Mouse (Mus musculus) left cerebral cortex, adult 11 months (tissue): ENCODE data around the gene Kif16b.

Experiments
- DNase-seq: peaks from one replicate; pipeline ENCODE4 v3.0.0; 2022; ENCODE audit warnings: low spot score

Kif16b gene

DNA sequence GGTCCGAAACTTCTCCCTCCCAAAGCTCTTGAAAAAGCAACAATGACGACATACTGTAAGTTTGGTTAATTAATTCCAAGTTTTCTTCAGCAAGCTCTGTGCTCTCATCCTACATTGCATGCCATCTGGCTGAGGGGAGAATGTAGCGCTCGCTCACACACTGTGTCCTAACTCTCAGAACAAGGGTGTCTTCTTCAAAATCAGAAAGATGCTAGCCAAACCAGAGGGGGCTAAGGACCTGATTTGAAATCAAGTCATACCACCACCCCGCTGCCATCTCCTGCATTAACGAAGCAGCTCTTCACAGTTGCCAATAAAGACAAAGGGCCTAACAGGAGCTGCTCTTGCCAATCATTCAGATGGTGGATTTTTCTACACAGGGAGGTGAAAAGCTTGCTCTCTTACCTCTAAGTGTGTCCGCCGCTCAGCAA lies 253.3 kb downstream of the Kif16b start:
- peak; percentile 68 for DNase-seq

DNA sequence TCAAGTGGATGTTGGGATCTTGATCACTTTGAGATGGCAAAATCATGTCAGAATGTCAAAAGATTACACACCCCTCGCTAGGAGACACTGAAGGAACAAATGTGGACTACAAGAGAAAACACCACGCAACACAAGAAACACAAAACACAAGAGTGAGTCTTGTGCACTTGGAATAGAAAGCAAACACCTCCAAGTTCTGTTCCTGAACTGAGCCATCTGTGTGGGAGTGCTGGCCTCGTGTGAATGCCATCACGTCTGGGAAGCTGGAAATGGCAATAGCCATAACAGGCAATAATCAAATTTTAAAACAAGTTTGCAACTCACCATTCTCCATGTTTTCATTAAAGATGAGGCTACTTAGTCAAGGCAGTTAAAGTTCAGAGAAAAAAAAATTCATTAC lies 254.5 kb downstream of the Kif16b start:
- DNase-seq: no peak

DNA sequence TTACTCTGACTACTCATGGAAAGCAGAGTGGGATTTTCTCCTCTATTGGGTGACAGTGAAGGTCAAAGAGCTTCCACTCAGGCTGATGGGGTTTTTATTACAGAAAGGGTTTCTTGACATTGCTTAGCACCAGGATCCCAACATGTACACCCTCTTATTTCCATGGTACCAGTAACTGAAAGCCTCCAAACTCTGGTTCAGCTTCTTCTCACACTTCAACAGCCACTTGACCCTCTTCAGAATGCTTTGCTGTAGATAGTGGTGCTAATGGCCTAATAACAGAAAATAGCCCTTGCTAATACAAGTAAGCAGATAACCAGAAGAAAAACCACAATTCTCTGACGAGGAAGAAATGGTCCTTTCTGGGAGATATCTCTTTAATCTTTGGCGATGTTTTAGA lies 259.6 kb downstream of the Kif16b start:
- DNase-seq: no peak

DNA sequence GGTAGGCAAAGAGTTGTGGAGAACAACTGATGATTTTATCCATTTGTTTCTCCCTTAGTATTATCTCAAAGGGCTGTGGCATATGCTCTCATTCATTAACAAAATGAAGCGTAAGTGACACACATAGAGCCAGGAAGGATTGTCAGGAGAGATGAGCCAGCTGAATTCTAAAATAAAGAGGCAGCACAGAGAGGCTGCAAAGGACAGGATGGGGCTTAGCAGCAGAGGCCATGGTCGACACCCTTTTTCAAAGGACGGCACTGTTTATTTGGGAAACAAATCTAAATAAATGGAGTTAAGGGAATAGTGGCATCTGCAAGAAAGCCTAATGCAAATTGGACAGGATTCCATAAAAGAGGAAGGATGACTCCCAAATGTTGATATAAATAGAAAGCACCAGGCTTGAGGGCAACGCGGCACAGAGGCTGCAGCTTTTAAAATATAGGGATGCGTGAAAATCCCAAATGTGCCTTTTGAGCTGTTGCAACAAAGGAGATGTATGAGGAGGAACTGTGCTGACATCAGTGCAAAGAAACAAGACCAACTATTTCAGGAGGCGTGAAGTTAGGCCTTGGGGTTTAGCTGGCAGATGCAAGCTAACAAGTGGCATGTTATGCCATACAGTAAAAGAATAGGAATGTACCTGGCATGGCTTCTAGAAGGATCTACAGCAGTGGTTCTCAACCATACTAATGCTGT lies 265.6 kb downstream of the Kif16b start:
- no peak for DNase-seq

DNA sequence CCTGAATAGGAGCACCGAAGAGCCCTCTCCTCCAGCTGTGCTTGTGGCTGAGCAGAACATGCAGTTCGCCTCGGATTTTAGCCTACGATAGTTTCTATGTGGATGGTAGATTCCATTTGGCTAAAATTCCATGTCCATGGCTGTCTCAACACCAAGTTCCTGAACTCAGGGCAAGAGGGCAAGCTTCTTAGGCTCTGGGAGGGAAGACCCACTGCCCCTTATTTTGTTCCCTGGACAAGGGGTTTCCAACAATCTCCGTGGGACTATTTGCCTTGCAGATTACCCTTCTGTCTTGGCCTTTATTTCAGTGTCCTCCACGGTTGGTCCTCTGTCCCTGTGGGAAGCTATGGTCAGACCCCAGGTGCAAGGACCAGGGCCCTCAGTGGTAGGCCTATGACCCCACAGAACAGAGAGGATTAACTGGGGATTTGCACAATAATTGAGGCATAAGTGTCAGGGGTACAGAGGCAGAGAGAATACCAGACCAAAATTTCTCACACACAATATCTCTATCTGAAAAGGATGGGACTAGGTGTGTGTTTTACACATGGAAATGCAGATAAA lies 267.3 kb downstream of the Kif16b start:
- no peak for DNase-seq

DNA sequence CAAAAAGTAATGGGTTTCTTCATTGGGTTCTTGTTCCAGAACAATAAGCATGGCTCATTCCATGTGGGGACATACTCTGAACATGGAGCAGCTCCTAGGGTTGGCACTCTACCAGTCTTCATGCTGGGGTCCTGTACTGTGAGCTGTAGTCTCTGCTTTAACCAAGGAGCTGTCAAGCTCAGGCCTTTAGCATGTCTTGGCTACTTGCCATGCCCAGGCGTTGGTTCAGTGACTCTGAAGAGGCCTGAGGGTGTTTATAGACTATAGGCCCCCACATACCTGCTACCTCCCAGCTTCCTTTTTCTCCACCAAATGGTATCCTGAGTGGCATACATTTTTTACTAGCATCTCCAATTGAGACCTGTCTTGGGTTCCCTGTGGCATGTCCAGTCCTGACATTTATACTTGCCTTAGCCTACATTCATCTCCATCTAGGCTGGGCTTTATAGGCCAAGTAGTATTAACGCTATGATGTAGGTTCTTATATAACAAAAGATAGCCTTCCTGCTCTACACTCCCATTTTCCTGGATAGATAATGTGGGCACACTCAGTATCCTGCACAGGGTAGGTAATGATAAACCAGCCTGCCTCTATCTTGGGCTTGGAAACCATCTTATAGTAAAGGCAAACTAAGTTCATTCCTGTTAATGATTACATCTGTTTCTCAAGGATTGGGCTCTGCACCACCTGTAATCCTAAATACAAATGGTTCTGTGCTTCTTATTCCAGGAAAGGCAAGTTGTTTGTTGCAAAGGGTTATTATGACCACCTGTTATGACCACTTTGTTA lies 271.6 kb downstream of the Kif16b start:
- DNase-seq: no peak

DNA sequence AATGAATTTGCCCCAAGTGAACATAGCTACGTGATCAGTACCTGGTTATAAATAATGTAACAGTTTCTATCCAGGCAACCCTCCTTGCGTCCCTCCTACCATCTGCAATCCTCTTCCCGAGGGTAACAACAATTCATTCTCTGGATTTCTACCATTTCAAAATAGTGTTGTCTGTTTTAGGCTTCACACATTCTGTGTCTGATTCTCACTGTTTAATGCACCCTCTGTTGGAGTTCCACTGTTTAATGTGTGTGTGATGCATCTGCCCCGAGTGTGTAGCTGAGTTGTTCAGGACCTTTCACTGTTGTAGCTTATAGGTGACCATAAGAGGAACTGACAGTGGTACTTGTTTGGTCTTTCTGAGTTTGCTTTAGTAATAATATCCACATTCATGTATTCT lies 275.6 kb downstream of the Kif16b start:
- DNase-seq: no peak

DNA sequence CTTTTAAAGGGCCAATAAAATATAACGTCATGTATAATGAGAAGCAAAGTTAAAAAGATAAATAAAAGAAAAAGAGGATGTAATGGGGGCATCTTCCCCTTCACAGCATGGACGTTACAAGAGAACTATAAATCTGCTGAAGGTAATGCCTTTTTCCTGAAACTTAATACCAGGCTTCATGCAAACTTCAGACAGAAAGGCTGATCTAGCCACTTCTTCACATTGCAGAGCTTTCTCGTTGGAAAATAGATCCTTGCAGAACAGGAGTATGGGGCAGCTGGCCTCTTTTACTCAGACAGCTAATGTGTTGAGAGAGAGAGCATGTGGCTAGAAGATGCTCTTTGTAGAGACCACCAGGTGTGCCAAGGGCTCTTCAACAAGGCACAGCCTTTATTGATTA lies 276.2 kb downstream of the Kif16b start:
- DNase-seq: no peak

DNA sequence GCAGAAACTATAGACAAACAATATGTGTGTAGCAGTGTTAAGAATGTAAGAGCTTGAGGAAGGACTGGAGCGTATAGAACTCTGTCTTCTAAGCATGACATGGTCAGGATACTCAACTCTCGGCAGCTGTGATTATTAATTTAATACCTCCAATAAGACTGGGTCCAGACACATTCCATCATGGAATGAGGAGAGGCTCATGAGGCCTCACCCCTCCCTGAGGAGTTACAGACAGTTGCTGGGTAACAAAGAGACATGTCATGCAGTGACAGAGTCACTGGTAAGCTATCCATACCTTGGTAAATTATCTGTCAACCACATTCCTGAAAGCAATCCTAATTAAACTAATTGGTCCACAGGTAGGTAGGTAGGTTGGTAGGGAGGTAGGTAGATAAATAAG lies 277.1 kb downstream of the Kif16b start:
- DNase-seq: no peak

DNA sequence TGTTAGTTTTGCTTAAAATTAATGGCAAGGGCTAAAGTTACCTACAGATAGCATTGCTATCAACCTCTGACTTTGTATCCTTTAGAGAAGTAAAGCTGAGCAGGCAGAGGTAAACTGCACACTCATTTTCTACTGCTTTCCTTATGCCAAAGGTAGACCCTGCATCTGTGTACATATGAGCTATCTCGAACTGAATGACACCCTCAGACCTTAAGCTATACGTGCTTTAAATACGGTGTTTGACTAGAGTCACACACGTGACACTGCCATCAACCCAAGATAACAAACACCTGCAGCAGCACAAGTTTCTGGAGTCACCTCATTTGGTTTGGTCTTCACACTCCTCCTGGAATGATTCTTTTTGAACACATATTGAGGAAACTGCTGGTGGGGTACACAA lies 280.2 kb downstream of the Kif16b start:
- no peak for DNase-seq

DNA sequence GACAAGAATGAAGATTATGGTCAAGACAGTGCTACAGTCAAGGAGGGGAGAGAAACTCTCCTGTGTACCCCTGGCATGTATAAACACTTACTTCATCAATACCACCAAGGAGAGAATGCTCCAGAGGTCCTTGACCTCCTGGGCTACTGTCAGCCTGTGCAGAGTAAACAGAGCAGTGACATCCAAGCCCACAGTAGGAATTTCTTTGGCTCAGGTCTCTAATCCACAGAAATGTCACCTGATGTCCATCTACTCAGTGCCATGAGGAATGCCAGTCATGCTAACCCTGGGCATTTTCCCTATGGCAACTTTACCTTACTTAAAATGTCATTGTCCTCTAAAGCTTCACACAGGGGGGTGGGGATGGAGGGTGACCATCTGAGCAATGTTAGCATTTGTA lies 281.4 kb downstream of the Kif16b start:
- DNase-seq: no peak

DNA sequence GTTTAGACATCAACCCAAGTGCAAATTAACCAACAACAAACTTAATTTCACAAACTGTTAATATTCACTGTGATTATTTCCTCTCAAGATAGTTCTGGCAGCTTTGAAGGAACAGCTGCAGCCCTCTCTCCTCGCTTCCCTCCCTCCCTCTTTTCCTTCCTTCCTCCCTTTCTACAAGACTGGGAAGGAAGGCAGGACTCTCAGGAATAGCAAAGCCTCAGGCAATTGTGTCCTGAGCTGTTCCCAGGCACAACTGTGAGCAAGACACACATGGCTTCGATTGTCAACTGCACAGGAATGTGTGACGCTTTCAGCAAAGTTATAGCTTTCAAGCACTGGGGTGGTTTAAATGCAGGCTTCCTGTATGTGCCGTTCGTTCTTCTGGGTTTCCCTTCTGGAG lies 286.8 kb downstream of the Kif16b start:
- DNase-seq: no peak

DNA sequence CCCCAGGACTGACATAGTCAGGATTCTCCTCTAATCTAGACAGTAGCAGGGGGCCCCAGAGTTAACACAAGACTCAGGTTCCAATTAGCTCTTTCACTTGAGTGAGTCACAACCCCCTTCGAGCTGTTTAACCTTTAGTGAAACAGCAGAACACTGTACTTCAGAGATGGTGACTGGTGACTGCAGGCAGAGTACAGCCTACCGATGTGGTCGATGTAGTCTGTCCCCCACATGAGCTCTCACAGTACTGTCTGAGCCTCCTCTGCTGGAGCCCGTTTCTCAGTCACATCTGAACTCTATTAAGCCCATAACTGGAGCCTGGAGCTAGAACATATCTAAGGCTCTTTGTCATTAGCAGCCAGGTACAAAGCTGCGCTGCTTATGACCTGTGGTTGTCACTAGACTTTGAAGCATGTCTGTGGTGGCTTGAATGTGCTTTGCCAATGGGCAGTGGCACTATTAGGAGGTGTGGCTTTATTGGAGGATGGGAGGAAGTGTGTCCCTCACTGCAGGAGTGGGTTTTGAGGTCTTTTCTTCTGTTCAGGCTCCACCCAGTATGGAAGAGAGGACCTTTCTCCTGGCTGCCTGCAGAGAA lies 288.9 kb downstream of the Kif16b start:
- no peak for DNase-seq

DNA sequence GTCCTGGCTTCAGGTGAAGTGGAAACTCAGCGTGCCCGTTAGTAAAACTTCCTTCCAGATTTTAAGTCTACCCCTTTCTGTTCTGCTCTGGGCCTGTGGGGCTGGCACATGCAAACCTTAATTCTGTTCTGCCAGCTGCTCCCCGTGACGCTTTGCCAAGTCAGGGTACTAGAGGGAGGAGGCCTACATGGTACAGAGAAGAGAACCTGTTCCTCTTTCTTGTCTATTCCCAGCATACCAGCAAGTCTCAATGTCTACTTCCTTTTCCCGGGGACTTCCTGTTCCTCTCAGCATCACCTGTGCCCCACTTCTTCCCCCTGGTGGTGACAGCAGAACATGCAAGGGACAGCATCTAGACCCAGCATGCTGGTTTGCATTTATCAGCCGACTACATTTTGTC lies 290.2 kb downstream of the Kif16b start:
- DNase-seq: peak; percentile 33

DNA sequence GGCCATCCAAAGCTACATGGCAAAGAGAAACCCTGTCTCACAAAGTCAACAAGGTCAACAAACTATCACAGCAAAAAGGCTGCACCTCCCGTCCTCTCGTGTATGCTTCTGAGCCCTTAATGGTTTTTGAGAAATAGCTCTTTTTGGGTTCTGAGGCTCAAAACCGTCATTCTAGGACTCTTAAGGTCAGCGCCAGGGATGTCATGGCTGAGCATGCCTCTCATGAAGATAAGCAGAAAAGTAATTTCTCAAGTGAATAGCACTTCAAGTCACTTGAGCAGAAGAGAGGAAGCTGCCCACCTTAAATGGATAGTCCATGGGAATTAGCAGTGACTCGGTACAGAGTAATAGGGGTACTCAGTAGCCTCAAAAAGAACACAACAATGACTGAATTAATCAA lies 291.1 kb downstream of the Kif16b start:
- no peak for DNase-seq

DNA sequence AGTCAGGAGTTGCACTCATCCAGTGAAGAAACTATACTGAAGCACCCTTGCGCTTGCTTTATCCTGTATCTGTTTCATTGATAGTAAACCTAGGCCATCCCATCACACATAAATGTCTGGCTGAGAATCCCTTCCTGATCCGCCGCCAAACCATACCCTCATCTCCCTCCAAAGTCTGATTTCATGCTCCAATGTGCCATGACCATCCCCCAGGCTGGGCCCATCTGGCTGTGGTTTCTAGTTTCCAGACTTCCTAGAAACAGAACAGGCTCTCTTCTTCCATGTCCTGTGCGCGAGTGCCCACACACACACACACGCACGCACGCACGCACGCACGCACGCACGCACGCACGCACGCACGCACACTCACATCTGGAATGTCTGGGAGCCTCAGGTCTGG lies 292.6 kb downstream of the Kif16b start:
- no peak for DNase-seq

DNA sequence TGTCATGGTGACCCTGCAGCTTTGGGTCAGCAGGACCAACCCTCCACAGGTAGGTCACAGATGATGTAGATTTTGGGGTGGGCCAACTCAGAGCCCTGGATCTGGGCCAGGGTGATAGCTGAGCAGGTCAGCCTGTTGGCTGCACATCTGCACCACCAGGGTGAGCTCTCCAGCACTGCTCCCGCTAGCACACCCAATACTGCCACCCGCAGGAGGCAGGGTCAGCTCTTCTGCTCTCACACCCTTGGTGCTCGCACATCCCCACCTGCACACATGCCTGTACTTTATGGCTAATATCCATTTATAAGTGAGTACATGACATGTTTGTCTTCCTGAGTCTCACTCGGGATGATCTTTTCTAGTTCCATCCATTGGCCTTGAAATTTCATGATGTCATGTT lies 296.6 kb downstream of the Kif16b start:
- DNase-seq: no peak

DNA sequence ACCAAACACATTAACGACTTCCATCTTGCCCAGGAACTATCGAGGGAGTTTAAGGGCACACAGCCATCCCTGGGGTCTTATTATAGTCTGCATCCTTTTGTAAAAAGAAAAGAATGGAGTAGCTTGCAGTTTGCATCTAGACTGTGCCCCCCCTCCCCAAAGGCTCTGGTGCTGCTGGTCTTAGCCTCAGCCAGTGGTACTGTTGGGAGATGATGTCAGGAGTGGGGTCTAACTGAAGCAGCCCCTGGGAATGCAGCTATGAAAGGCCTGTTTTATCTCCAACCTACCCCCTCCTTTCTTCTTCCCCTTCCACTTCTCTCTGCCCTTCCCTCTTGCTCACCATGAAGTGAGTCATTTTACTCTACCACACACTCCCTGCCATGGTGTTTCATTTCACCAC lies 298.1 kb downstream of the Kif16b start:
- no peak for DNase-seq

DNA sequence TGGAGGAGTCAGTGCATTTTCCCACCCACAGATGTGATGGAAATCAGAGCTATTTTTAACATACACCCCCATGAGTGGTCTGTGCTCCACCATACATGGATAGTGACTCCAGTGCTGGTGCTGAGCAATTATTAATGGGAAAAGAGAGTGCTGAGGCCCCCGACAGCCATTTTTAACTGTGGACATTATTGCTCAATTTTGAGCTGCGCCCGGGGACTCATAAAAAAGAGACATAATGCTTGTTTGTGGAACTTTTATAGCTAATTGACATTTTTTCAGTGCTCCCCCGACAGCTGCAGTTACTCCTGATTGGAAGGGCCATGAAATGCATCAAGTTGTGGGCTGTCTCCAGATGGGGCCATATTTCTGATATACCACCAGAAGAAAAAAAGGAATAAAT lies 302.1 kb downstream of the Kif16b start:
- no peak for DNase-seq

DNA sequence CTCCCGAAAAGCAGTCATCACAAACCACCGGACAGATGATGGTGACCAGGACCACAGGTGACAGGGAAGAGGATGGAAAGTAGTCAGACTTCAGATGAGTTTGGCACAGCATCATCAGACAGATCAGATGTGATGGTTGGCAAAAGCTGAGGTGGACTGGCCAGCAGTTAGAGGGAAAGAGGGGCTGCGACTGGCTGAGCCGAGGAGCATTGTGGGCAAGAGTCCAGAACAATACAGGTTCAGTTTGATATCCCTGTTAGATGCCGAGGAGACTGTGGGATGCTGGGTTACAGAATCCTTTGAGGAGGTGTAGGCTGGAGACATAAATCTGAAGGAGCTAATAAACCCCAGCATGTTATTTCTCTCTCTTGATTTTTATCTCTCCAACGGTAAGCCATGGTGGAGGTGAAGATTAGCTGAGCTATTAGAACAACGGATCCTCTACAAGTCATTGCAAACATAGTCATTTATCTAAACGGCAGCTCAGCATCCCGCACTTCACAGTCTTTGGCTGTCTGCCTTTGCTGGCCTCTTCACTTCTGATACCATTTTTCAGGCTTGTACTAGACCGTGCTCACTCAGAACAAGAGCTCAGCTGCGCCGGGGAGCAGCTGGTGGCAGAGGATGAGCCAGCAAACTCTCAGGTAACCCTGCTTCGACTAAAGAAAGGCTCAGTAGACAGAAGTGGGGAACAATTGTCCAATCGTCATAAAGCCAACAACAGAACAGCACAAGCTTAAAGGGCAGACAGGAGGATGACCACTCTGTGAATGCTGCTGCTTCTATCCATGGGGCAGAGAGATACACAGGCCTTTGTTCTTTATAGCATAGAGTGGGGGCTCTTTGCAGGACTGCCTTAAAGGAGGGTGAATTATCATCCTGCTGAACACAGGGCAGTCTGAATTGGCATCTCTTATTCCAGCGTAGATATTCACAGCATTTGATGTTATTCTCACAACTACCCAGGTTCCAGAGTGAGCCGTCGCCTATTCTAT lies 304.9 kb downstream of the Kif16b start:
- DNase-seq: no peak

DNA sequence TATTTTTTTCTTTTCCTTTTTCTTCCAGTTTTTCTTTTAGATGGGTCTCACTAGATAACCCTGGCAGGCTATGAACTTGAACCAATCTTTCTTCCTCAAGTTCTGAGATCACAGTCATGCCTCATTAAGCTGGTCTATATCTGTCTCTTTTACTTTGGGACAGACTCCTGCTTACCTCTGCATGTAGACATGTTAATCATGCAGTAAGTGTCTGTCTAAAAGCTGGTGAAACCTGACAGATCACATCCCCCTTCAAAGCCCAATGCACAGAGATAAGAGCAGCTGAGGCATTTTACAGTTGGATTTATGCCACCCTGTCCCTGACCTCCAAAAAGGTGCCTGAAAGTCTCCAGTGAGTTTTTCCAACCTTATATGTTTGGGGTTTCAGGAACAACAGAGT lies 310.4 kb downstream of the Kif16b start:
- DNase-seq: no peak

DNA sequence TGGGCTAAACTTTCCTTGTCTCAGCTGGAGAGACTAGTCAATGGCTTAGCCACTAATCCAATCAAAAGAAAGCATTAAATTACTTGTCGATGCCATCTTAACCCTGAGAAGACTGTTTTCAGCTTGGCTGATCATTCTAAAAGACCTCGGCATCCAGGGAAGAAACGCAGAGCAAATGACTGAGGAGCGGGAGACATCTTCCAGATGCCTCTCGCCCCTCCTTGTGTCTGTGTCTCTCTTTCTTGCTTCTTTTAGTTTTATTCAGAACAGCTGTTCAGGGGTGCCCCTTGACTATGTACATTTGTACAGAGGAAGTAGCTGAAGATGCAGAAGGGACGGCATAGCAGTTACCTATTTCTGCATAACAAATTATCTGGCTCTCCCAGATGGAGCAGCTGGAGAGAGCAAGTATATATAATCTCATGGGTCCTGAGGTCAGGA lies 311.0 kb downstream of the Kif16b start:
- no peak for DNase-seq
